Mouse (Mus musculus) limb, embryonic 10.5 days (tissue): ENCODE measurements around the gene D130052B06Rik. TPM values are rescaled to one million over a fixed set of nuclear protein-coding genes. Genes with fewer than 3 reads are reported as not detected.

Source experiments
- DNase-seq: peaks from one replicate; pipeline ENCODE4 v3.0.0-alpha.2; 2017; ENCODE audit warnings: low spot score
- H3K27ac ChIP-seq: fragments of 300-500 bp; sonication (generic); 2 replicates; pipeline ENCODE4 v1.5.1; 2016; ENCODE audit warnings: mild to moderate bottlenecking
- H3K27me3 ChIP-seq: fragments of 300-500 bp; sonication (generic); 2 replicates; pipeline ENCODE4 v1.6.1; 2016; ENCODE audit warnings: low read depth, mild to moderate bottlenecking; ENCODE audit not compliant: poor library complexity, severe bottlenecking
- H3K36me3 ChIP-seq: fragments of 300-500 bp; sonication (generic); 2 replicates; pipeline ENCODE4 v1.6.1; 2016; ENCODE audit warnings: mild to moderate bottlenecking, moderate library complexity
- H3K4me1 ChIP-seq: fragments of 300-500 bp; sonication (generic); 2 replicates; pipeline ENCODE4 v1.6.1; 2016
- H3K4me3 ChIP-seq: fragments of 300-500 bp; sonication (generic); 2 replicates; pipeline ENCODE4 v1.5.1; 2016; ENCODE audit warnings: mild to moderate bottlenecking, moderate library complexity
- H3K9me3 ChIP-seq: fragments of 300-500 bp; sonication (generic); replicated peaks from 2 replicates; pipeline ENCODE4 v1.6.1; 2016; ENCODE audit warnings: mild to moderate bottlenecking
- WGBS: fragments of 180-500 bp; shearing (Covaris S2); methylation state at CpG from one replicate; pipeline ENCODE4 v1.1.7; 2016; 5-methylcytosine and 5-hydroxymethylcytosine counted together
- polyA plus RNA-seq: library from polyadenylated mRNA; unstranded; fragments of >200 nt; fragmentation: Nextera tagmentation; extraction: Ambion mirVana; gene quantifications from 2 replicates; pipeline ENCODE4 v1.2.1, GENCODE M21; 2016

The D130052B06Rik gene
- polyA plus RNA-seq, 1 experiment from 2014 or later: not detected

- DNase-seq: peak; percentile 84
- no peak overlapping the region for H3K27ac ChIP-seq
- H3K9me3 ChIP-seq: no peaks in the 10 kb centered on the region
- no peaks in the 10 kb centered on the region for H3K4me1 ChIP-seq
- H3K27me3 ChIP-seq: no peaks in the 10 kb centered on the region
- no peak overlapping the region for H3K4me3 ChIP-seq
- H3K36me3 ChIP-seq: no peaks in the 10 kb centered on the region
- 8% methylated on average over 15 of the region's 15 CpGs for WGBS
Observed at GRCm38 (mm10) chr11:33614218-33614617, 15.1 kb downstream of the D130052B06Rik start.

- 87% methylated on average over 4 of the region's 4 CpGs for WGBS
- Histone ChIP-seq H3K36me3 (no peaks in the 10 kb centered on the region), H3K4me1 (no peaks in the 10 kb centered on the region), H3K27ac (no peak overlapping the region), H3K9me3 (no peaks in the 10 kb centered on the region), H3K4me3 (no peak overlapping the region), H3K27me3 (no peaks in the 10 kb centered on the region)
- no peak for DNase-seq
Observed at GRCm38 (mm10) chr11:33627136-33627742, 28.1 kb downstream of the D130052B06Rik start.

GRCm38 (mm10) chr11:33637107-33637506 is 38.0 kb downstream of the D130052B06Rik start:
- Histone ChIP-seq H3K27me3 (no peaks in the 10 kb centered on the region), H3K9me3 (no peaks in the 10 kb centered on the region), H3K4me3 (no peak overlapping the region), H3K4me1 (no peaks in the 10 kb centered on the region), H3K36me3 (no peaks in the 10 kb centered on the region), H3K27ac (no peak overlapping the region)
- WGBS: 99% methylated on average over 2 of the region's 2 CpGs
- DNase-seq: no peak

- no peaks in the 10 kb centered on the region for H3K9me3 ChIP-seq
- DNase-seq: no peak
- no peaks in the 10 kb centered on the region for H3K36me3 ChIP-seq
- H3K4me1 ChIP-seq: no peaks in the 10 kb centered on the region
- WGBS: 78% methylated on average over 2 of the region's 2 CpGs
- H3K27me3 ChIP-seq: no peaks in the 10 kb centered on the region
- no peak overlapping the region for H3K4me3 ChIP-seq
- H3K27ac ChIP-seq: no peak overlapping the region
Observed at GRCm38 (mm10) chr11:33649358-33649757, 50.3 kb downstream of the D130052B06Rik start.

- Histone ChIP-seq H3K27me3 (no peaks in the 10 kb centered on the region), H3K27ac (no peak overlapping the region), H3K36me3 (no peaks in the 10 kb centered on the region), H3K9me3 (no peaks in the 10 kb centered on the region), H3K4me3 (no peak overlapping the region), H3K4me1 (no peaks in the 10 kb centered on the region)
- no peak for DNase-seq
- 82% methylated on average over 2 of the region's 2 CpGs for WGBS
Observed at GRCm38 (mm10) chr11:33654485-33654884, 55.4 kb downstream of the D130052B06Rik start.

GRCm38 (mm10) chr11:33655221-33655620 is 56.1 kb downstream of the D130052B06Rik start:
- Histone ChIP-seq H3K27me3 (no peaks in the 10 kb centered on the region), H3K9me3 (no peaks in the 10 kb centered on the region), H3K4me1 (peaks cover 6% of the 10 kb centered on the region), H3K4me3 (no peak overlapping the region), H3K27ac (no peak overlapping the region), H3K36me3 (no peaks in the 10 kb centered on the region)
- WGBS: 79% methylated on average over 3 of the region's 3 CpGs
- DNase-seq: no peak

GRCm38 (mm10) chr11:33655861-33656593 is 56.9 kb downstream of the D130052B06Rik start:
- Histone ChIP-seq H3K4me3 (no peak overlapping the region), H3K4me1 (peaks cover 10% of the 10 kb centered on the region), H3K36me3 (no peaks in the 10 kb centered on the region), H3K27me3 (no peaks in the 10 kb centered on the region), H3K9me3 (no peaks in the 10 kb centered on the region), H3K27ac (no peak overlapping the region)
- WGBS: 84% methylated on average over 7 of the region's 7 CpGs
- DNase-seq: no peak

GRCm38 (mm10) chr11:33660016-33660913 is 61.2 kb downstream of the D130052B06Rik start:
- H3K27me3 ChIP-seq: no peaks in the 10 kb centered on the region
- peaks cover 10% of the 10 kb centered on the region for H3K4me1 ChIP-seq
- 80% methylated on average over 13 of the region's 13 CpGs for WGBS
- H3K36me3 ChIP-seq: no peaks in the 10 kb centered on the region
- H3K4me3 ChIP-seq: no peak overlapping the region
- no peak for DNase-seq
- H3K9me3 ChIP-seq: no peaks in the 10 kb centered on the region
- no peak overlapping the region for H3K27ac ChIP-seq

- H3K27me3 ChIP-seq: no peaks in the 10 kb centered on the region
- 84% methylated on average over 2 of the region's 2 CpGs for WGBS
- H3K36me3 ChIP-seq: no peaks in the 10 kb centered on the region
- peaks cover 10% of the 10 kb centered on the region for H3K4me1 ChIP-seq
- no peak for DNase-seq
- H3K9me3 ChIP-seq: no peaks in the 10 kb centered on the region
- no peak overlapping the region for H3K27ac ChIP-seq
- no peak overlapping the region for H3K4me3 ChIP-seq
Observed at GRCm38 (mm10) chr11:33663599-33663998, 64.5 kb downstream of the D130052B06Rik start.

GRCm38 (mm10) chr11:33668376-33668775 is 69.3 kb downstream of the D130052B06Rik start:
- WGBS: 67% methylated on average over 6 of the region's 6 CpGs
- Histone ChIP-seq H3K36me3 (no peaks in the 10 kb centered on the region), H3K27ac (no peak overlapping the region), H3K4me3 (no peak overlapping the region), H3K9me3 (no peaks in the 10 kb centered on the region), H3K27me3 (no peaks in the 10 kb centered on the region), H3K4me1 (peaks cover 12% of the 10 kb centered on the region)
- no peak for DNase-seq

- no peak overlapping the region for H3K27ac ChIP-seq
- H3K27me3 ChIP-seq: no peaks in the 10 kb centered on the region
- WGBS: 78% methylated on average over 10 of the region's 10 CpGs
- peaks cover 12% of the 10 kb centered on the region for H3K4me1 ChIP-seq
- DNase-seq: no peak
- H3K36me3 ChIP-seq: no peaks in the 10 kb centered on the region
- no peak overlapping the region for H3K4me3 ChIP-seq
- H3K9me3 ChIP-seq: no peaks in the 10 kb centered on the region
Observed at GRCm38 (mm10) chr11:33670105-33670965, 71.2 kb downstream of the D130052B06Rik start.
